Mouse (Mus musculus) embryonic fibroblast, embryonic 13.5 days (primary cell): ENCODE measurements around the gene Mrps24.

Experiments used
- CTCF ChIP-seq: IDR thresholded peaks from 2 replicates; pipeline ENCODE4 v1.5.1; 2011; ENCODE audit warnings: mild to moderate bottlenecking, control low read depth, low read length, moderate library complexity, borderline replicate concordance; ENCODE audit not compliant: insufficient read depth
- POLR2A ChIP-seq: IDR thresholded peaks from 2 replicates; pipeline ENCODE4 v1.6.1; 2011; ENCODE audit warnings: low read depth, mild to moderate bottlenecking, control low read depth, low read length, moderate library complexity

- no peak for TF ChIP-seq CTCF
- no peak for TF ChIP-seq POLR2A
Observed at GRCm38 (mm10) chr11:5739846-5740245, 24.4 kb upstream of the Mrps24 start.
